Mouse (Mus musculus) naive thymus-derived CD4-positive, alpha-beta T cell, adult 5 months (primary cell): ENCODE measurements around the gene March5. TPM values are rescaled to one million over a fixed set of nuclear protein-coding genes. Genes with fewer than 3 reads are reported as not detected.

Source experiments
- polyA plus RNA-seq: library from polyadenylated mRNA; unstranded; fragments of 100-300 nt; shearing (Covaris generic); gene quantifications from one replicate; pipeline ENCODE4 v1.2.1, GENCODE M21; 2017

Gene March5
- 106 TPM for polyA plus RNA-seq

GRCm38 (mm10) chr19:37207303-37208175, at the start of gene March5:
March5 (plus strand) TSS chr19:37207543.

GRCm38 (mm10) chr19:37208176-37208755, 923 bp downstream of the March5 start, which contains the start of gene Cpeb3:
Cpeb3 (minus strand) TSS chr19:37208601.

Other genes with a start within 250 kb of the March5 start
- 0.87 TPM for gene Cpeb3, start 1.1 kb downstream of the March5 start, polyA plus RNA-seq
- 80.2 TPM for gene Ide, start 130.3 kb downstream of the March5 start, polyA plus RNA-seq
- gene Kif11, start 168.9 kb downstream of the March5 start, polyA plus RNA-seq, result 0.55 TPM
- gene Hhex, start 227.3 kb downstream of the March5 start, polyA plus RNA-seq, result not detected